Mouse (Mus musculus): ENCODE results near the gene Aen.

GRCm38 (mm10) chr7:78846066-78846716, 49.5 kb upstream of the Aen start:
- TF ChIP-seq CTCF (IDR thresholded peaks at IDR 0.05; ENCODE audit: low read depth) (no peak), EP300 (IDR thresholded peaks at IDR 0.05; ENCODE audit: low read depth) (no peak)

Measured in liver, embryonic 14.5 days (tissue).